Mouse (Mus musculus) erythroid progenitor cell, adult 5-6 weeks (primary cell): ENCODE results near the gene Gba. TPM values are rescaled to one million over a fixed set of nuclear protein-coding genes. Genes with fewer than 3 reads are reported as not detected.

Experiments
- total RNA-seq, 2 experiments: library from RNA; stranded (forward) in 1 of 2; stranded (reverse) in 1 of 2; fragments of 150-400 nt in 1 of 2; fragments of 186-747, 209-891 nt in 1 of 2; gene quantifications; 2 replicates each; pipeline versions ENCODE4 v1.2.3 to v1.2.4; 2015 to 2017; ENCODE audit warnings: low replicate concordance in 2 of 2

The Gba gene
- total RNA-seq, 2 experiments from 2014 or later, result 18.1 to 36.5 TPM

Other genes starting within 250 kb of the Gba start
- 1.8 and 3.8 TPM in 2 replicates for gene Rusc1, start 109.6 kb upstream of the Gba start, total RNA-seq (2015; ENCODE audit: low replicate concordance)
- 3.5 TPM in 2 replicates for gene Rusc1, start 109.6 kb upstream of the Gba start, total RNA-seq (2017; ENCODE audit: low replicate concordance)
- not detected in 2 replicates for gene Gm43738, start 101.8 kb upstream of the Gba start, total RNA-seq (2015; ENCODE audit: low replicate concordance)
- not detected in 2 replicates for gene Gm43738, start 101.8 kb upstream of the Gba start, total RNA-seq (2017; ENCODE audit: low replicate concordance)
- 20.1 and 28.5 TPM in 2 replicates for gene Fdps, start 101.0 kb upstream of the Gba start, total RNA-seq (2015; ENCODE audit: low replicate concordance)
- gene Fdps, start 101.0 kb upstream of the Gba start, total RNA-seq (2017; ENCODE audit: low replicate concordance), result 30.0 and 31.4 TPM in 2 replicates
- gene Pklr, start 66.8 kb upstream of the Gba start, total RNA-seq (2015; ENCODE audit: low replicate concordance), result 13.8 and 16.6 TPM in 2 replicates
- gene Pklr, start 66.8 kb upstream of the Gba start, total RNA-seq (2017; ENCODE audit: low replicate concordance), result 5.5 TPM in 2 replicates
- gene Hcn3, start 42.7 kb upstream of the Gba start, total RNA-seq (2015; ENCODE audit: low replicate concordance), result not detected in 2 replicates
- gene Hcn3, start 42.7 kb upstream of the Gba start, total RNA-seq (2017; ENCODE audit: low replicate concordance), result 3.3 TPM in 1 of 2 replicates, not detected in the other
- gene Clk2, start 38.1 kb upstream of the Gba start, total RNA-seq (2015; ENCODE audit: low replicate concordance), result 42.5 and 52.8 TPM in 2 replicates
- 41.1 and 50.4 TPM in 2 replicates for gene Clk2, start 38.1 kb upstream of the Gba start, total RNA-seq (2017; ENCODE audit: low replicate concordance)
- 19.3 and 33.9 TPM in 2 replicates for gene Scamp3, start 25.5 kb upstream of the Gba start, total RNA-seq (2015; ENCODE audit: low replicate concordance)
- 3.6 and 8.0 TPM in 2 replicates for gene Scamp3, start 25.5 kb upstream of the Gba start, total RNA-seq (2017; ENCODE audit: low replicate concordance)
- gene Fam189b, start 19.8 kb upstream of the Gba start, total RNA-seq (2015; ENCODE audit: low replicate concordance), result 5.0 and 5.4 TPM in 2 replicates
- 2.6 TPM in 1 of 2 replicates, not detected in the other for gene Fam189b, start 19.8 kb upstream of the Gba start, total RNA-seq (2017; ENCODE audit: low replicate concordance)
- not detected in 2 replicates for gene Thbs3, start 12.3 kb downstream of the Gba start, total RNA-seq (2015; ENCODE audit: low replicate concordance)
- gene Thbs3, start 12.3 kb downstream of the Gba start, total RNA-seq (2017; ENCODE audit: low replicate concordance), result not detected in 2 replicates
- gene Mtx1, start 24.2 kb downstream of the Gba start, total RNA-seq (2015; ENCODE audit: low replicate concordance), result 8.6 and 21.0 TPM in 2 replicates
- gene Mtx1, start 24.2 kb downstream of the Gba start, total RNA-seq (2017; ENCODE audit: low replicate concordance), result 14.5 and 15.8 TPM in 2 replicates
- gene Muc1, start 26.1 kb downstream of the Gba start, total RNA-seq (2015; ENCODE audit: low replicate concordance), result not detected in 2 replicates
- not detected in 2 replicates for gene Muc1, start 26.1 kb downstream of the Gba start, total RNA-seq (2017; ENCODE audit: low replicate concordance)
- gene Krtcap2, start 43.0 kb downstream of the Gba start, total RNA-seq (2015; ENCODE audit: low replicate concordance), result 39.0 and 64.2 TPM in 2 replicates
- gene Krtcap2, start 43.0 kb downstream of the Gba start, total RNA-seq (2017; ENCODE audit: low replicate concordance), result 7.2 and 29.1 TPM in 2 replicates
- gene Trim46, start 43.4 kb downstream of the Gba start, total RNA-seq (2015; ENCODE audit: low replicate concordance), result 1.3 TPM in 1 of 2 replicates, not detected in the other
- not detected in 2 replicates for gene Trim46, start 43.4 kb downstream of the Gba start, total RNA-seq (2017; ENCODE audit: low replicate concordance)
- 16.8 and 18.4 TPM in 2 replicates for gene Dpm3, start 56.4 kb downstream of the Gba start, total RNA-seq (2015; ENCODE audit: low replicate concordance)
- 8.3 TPM in 1 of 2 replicates, not detected in the other for gene Dpm3, start 56.4 kb downstream of the Gba start, total RNA-seq (2017; ENCODE audit: low replicate concordance)
- 17.7 and 35.6 TPM in 2 replicates for gene Slc50a1, start 67.6 kb downstream of the Gba start, total RNA-seq (2015; ENCODE audit: low replicate concordance)
- gene Slc50a1, start 67.6 kb downstream of the Gba start, total RNA-seq (2017; ENCODE audit: low replicate concordance), result 3.7 and 9.7 TPM in 2 replicates
- gene Efna1, start 78.2 kb downstream of the Gba start, total RNA-seq (2015; ENCODE audit: low replicate concordance), result not detected in 2 replicates
- not detected in 2 replicates for gene Efna1, start 78.2 kb downstream of the Gba start, total RNA-seq (2017; ENCODE audit: low replicate concordance)
- not detected in 2 replicates for gene Efna3, start 120.0 kb downstream of the Gba start, total RNA-seq (2015; ENCODE audit: low replicate concordance)
- gene Efna3, start 120.0 kb downstream of the Gba start, total RNA-seq (2017; ENCODE audit: low replicate concordance), result not detected in 2 replicates
- gene Efna4, start 135.1 kb downstream of the Gba start, total RNA-seq (2015; ENCODE audit: low replicate concordance), result not detected in 2 replicates
- gene Efna4, start 135.1 kb downstream of the Gba start, total RNA-seq (2017; ENCODE audit: low replicate concordance), result not detected in 2 replicates
- 6.5 and 13.8 TPM in 2 replicates for gene Adam15, start 147.1 kb downstream of the Gba start, total RNA-seq (2015; ENCODE audit: low replicate concordance)
- gene Adam15, start 147.1 kb downstream of the Gba start, total RNA-seq (2017; ENCODE audit: low replicate concordance), result 0.77 and 3.5 TPM in 2 replicates
- gene Dcst2, start 159.0 kb downstream of the Gba start, total RNA-seq (2015; ENCODE audit: low replicate concordance), result not detected in 2 replicates
- gene Dcst2, start 159.0 kb downstream of the Gba start, total RNA-seq (2017; ENCODE audit: low replicate concordance), result not detected in 2 replicates
- not detected in 2 replicates for gene Dcst1, start 162.3 kb downstream of the Gba start, total RNA-seq (2015; ENCODE audit: low replicate concordance)
- gene Dcst1, start 162.3 kb downstream of the Gba start, total RNA-seq (2017; ENCODE audit: low replicate concordance), result not detected in 2 replicates
- gene Zbtb7b, start 191.8 kb downstream of the Gba start, total RNA-seq (2015; ENCODE audit: low replicate concordance), result 2.1 and 7.9 TPM in 2 replicates
- 5.1 and 8.9 TPM in 2 replicates for gene Zbtb7b, start 191.8 kb downstream of the Gba start, total RNA-seq (2017; ENCODE audit: low replicate concordance)
- 1.4 TPM in 1 of 2 replicates, not detected in the other for gene Lenep, start 199.9 kb downstream of the Gba start, total RNA-seq (2015; ENCODE audit: low replicate concordance)
- not detected in 2 replicates for gene Lenep, start 199.9 kb downstream of the Gba start, total RNA-seq (2017; ENCODE audit: low replicate concordance)
- gene Flad1, start 208.9 kb downstream of the Gba start, total RNA-seq (2015; ENCODE audit: low replicate concordance), result 1.1 and 5.4 TPM in 2 replicates
- 0.68 and 1.3 TPM in 2 replicates for gene Flad1, start 208.9 kb downstream of the Gba start, total RNA-seq (2017; ENCODE audit: low replicate concordance)
- 245 and 268 TPM in 2 replicates for gene Cks1b, start 215.5 kb downstream of the Gba start, total RNA-seq (2015; ENCODE audit: low replicate concordance)
- 102 and 103 TPM in 2 replicates for gene Cks1b, start 215.5 kb downstream of the Gba start, total RNA-seq (2017; ENCODE audit: low replicate concordance)
- 77.1 and 79.3 TPM in 2 replicates for gene Shc1, start 215.5 kb downstream of the Gba start, total RNA-seq (2015; ENCODE audit: low replicate concordance)
- gene Shc1, start 215.5 kb downstream of the Gba start, total RNA-seq (2017; ENCODE audit: low replicate concordance), result 49.7 and 59.3 TPM in 2 replicates
- gene Pygo2, start 227.3 kb downstream of the Gba start, total RNA-seq (2015; ENCODE audit: low replicate concordance), result 10.9 and 19.1 TPM in 2 replicates
- 7.1 and 12.1 TPM in 2 replicates for gene Pygo2, start 227.3 kb downstream of the Gba start, total RNA-seq (2017; ENCODE audit: low replicate concordance)
- gene Pbxip1, start 233.8 kb downstream of the Gba start, total RNA-seq (2015; ENCODE audit: low replicate concordance), result 1.8 and 2.1 TPM in 2 replicates
- gene Pbxip1, start 233.8 kb downstream of the Gba start, total RNA-seq (2017; ENCODE audit: low replicate concordance), result 2.7 and 4.1 TPM in 2 replicates